Mouse (Mus musculus) hematopoietic multipotent progenitor cell, adult 10-12 weeks (in vitro differentiated cells): Measurements from ENCODE around the gene Ophn1. TPM values are rescaled to one million over a fixed set of nuclear protein-coding genes. Genes with fewer than 3 reads are reported as not detected.

Experiments
- polyA plus RNA-seq: library from polyadenylated mRNA; stranded (reverse); fragments of >175 nt; gene quantifications from 2 replicates; pipeline ENCODE4 v1.2.3, GENCODE M21; 2012; ENCODE audit warnings: low replicate concordance

Gene Ophn1
- 0.34 and 1.2 TPM in 2 replicates for polyA plus RNA-seq

DNA sequence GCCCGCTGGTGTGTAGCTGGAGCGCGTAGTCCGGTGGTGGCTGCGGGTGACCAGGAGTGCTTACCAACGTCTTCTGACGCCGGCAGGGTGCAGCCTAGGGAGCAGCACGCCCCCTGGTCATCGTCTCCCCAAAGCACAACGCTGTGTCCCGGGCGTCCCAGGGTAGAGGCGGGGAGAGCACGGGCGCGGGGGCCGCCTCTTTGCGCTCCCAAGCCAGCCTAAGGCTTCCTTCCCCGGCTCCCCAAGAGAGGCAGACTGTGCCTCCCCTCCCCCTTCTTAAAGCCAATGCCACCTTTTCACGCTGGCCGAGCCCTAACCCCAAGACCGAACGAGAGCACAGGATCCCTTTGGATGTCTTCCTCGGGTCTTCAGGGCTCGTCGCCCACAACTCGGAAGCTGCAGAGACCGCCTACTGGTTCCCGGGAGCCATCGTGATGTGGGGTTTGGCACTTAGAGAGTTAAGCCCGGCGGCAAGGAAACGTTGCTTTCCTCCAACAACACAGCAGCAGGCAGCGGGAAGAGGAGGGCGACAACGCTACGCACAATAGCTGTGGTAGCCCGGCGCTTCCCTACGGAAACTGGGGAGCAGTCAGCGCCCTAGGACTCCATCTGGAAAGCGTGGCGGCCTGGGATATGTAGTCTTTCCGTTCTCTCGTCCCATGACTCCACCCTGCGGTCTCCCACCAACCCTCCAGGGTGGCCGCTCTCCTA lies at the start of gene Ophn1:
Ophn1 (minus strand) TSS at position 620 of the 711 bp plus-strand sequence.

DNA sequence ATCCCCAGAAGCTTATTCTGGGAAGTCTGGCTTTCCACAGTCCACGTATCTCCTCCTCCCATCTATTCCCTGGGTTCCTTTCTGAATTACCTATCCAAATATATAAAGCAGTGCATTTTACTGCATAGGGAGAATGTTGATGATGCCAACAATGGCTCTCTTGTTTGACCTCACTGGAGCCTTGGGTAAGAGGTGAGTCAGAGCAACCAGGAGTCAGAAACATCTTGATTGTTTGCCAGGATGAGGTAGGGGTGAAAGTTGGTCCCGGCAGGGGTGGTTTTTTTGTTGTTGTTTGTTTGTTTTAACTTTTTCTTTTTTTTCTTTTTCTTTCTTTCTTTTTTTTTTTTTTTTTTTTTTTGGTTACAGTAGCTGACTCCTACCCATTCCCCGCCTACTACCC lies 45.3 kb upstream of the Ophn1 start, which contains the start of gene Yipf6:
Yipf6 (plus strand) TSS at position 216 of the 400 bp plus-strand sequence.

Other genes with a start within 250 kb of the Ophn1 start
- 1.9 and 21.3 TPM in 2 replicates for gene Yipf6, start 45.3 kb upstream of the Ophn1 start, polyA plus RNA-seq
- 1.1 and 5.9 TPM in 2 replicates for gene Stard8, start 112.2 kb upstream of the Ophn1 start, polyA plus RNA-seq
- 16.3 and 18.6 TPM in 2 replicates for gene Efnb1, start 245.1 kb upstream of the Ophn1 start, polyA plus RNA-seq